Mouse (Mus musculus): ENCODE measurements at regions not wholly inside any gene's neighbourhood (a gene's known extent, or its start where the extent isn't known, plus 50 kb on each side); places are given as distances from the start of the nearest gene placed in this dataset.

- TF ChIP-seq CTCF (IDR thresholded peaks at IDR 0.05; ENCODE audit: extremely low read depth, insufficient read length, insufficient replicate concordance, low read depth, low read length), result no peak
- TF ChIP-seq POLR2A (IDR thresholded peaks at IDR 0.05; ENCODE audit: low read depth, low read length), result no peak
These were observed 107.9 kb upstream of the B3gat2 start for GRCm38 (mm10) chr1:23653628-23654027.

Data from small intestine, adult 2 months (tissue).